Mouse (Mus musculus): Measurements from ENCODE around the gene Gm20388. TPM values are rescaled to one million over a fixed set of nuclear protein-coding genes. Genes with fewer than 3 reads are reported as not detected.

Gene Gm20388
- polyA plus RNA-seq, 1 experiment: not detected

GRCm38 (mm10) chr8:120376847-120377802 is 466.5 kb downstream of the Gm20388 start:
- WGBS: 79% methylated on average over 22 of the region's 22 CpGs
- no peak overlapping the region for H3K4me3 ChIP-seq (ENCODE audit: insufficient read depth, low read depth, low read length)
- TF ChIP-seq POLR2A (IDR thresholded peaks at IDR 0.05; ENCODE audit: insufficient read depth, low read depth, low read length): no peak
- TF ChIP-seq CTCF (IDR thresholded peaks at IDR 0.05; ENCODE audit: insufficient read depth, low read depth, low read length): no peak
- no peak overlapping the region for H3K27ac ChIP-seq (ENCODE audit: insufficient read depth, low read depth, low read length)
- peaks cover 41% of the 10 kb centered on the region for H3K4me1 ChIP-seq (ENCODE audit: control insufficient read depth, insufficient read depth, low read length)

- 86% methylated on average over 7 of the region's 7 CpGs for WGBS
- Histone ChIP-seq H3K4me1 (ENCODE audit: control insufficient read depth, insufficient read depth, low read length) (peaks cover 48% of the 10 kb centered on the region), H3K4me3 (ENCODE audit: insufficient read depth, low read depth, low read length) (no peak overlapping the region), H3K27ac (ENCODE audit: insufficient read depth, low read depth, low read length) (no peak overlapping the region)
- TF ChIP-seq POLR2A (IDR thresholded peaks at IDR 0.05; ENCODE audit: insufficient read depth, low read depth, low read length) (no peak), CTCF (IDR thresholded peaks at IDR 0.05; ENCODE audit: insufficient read depth, low read depth, low read length) (no peak)
These were observed 467.2 kb downstream of the Gm20388 start for GRCm38 (mm10) chr8:120377803-120378189.

GRCm38 (mm10) chr8:120378306-120378705 is 467.7 kb downstream of the Gm20388 start:
- peaks cover 53% of the 10 kb centered on the region for H3K4me1 ChIP-seq (ENCODE audit: control insufficient read depth, insufficient read depth, low read length)
- H3K4me3 ChIP-seq (ENCODE audit: insufficient read depth, low read depth, low read length): no peak overlapping the region
- no peak overlapping the region for H3K27ac ChIP-seq (ENCODE audit: insufficient read depth, low read depth, low read length)
- TF ChIP-seq POLR2A (IDR thresholded peaks at IDR 0.05; ENCODE audit: insufficient read depth, low read depth, low read length) (no peak), CTCF (IDR thresholded peaks at IDR 0.05; ENCODE audit: insufficient read depth, low read depth, low read length) (no peak)
- WGBS: 63% methylated on average over 16 of the region's 16 CpGs

GRCm38 (mm10) chr8:120379015-120379414 is 468.4 kb downstream of the Gm20388 start:
- no peak overlapping the region for H3K27ac ChIP-seq (ENCODE audit: insufficient read depth, low read depth, low read length)
- no peak for TF ChIP-seq CTCF (IDR thresholded peaks at IDR 0.05; ENCODE audit: insufficient read depth, low read depth, low read length)
- no peak for TF ChIP-seq POLR2A (IDR thresholded peaks at IDR 0.05; ENCODE audit: insufficient read depth, low read depth, low read length)
- peaks cover 57% of the 10 kb centered on the region for H3K4me1 ChIP-seq (ENCODE audit: control insufficient read depth, insufficient read depth, low read length)
- WGBS: 91% methylated on average over 3 of the region's 3 CpGs
- no peak overlapping the region for H3K4me3 ChIP-seq (ENCODE audit: insufficient read depth, low read depth, low read length)

GRCm38 (mm10) chr8:120381865-120382264 is 471.2 kb downstream of the Gm20388 start:
- Histone ChIP-seq H3K4me3 (ENCODE audit: insufficient read depth, low read depth, low read length) (no peak overlapping the region), H3K4me1 (ENCODE audit: control insufficient read depth, insufficient read depth, low read length) (peaks cover 47% of the 10 kb centered on the region), H3K27ac (ENCODE audit: insufficient read depth, low read depth, low read length) (peak overlapping the region; percentile 83)
- TF ChIP-seq POLR2A (IDR thresholded peaks at IDR 0.05; ENCODE audit: insufficient read depth, low read depth, low read length): no peak
- no peak for TF ChIP-seq CTCF (IDR thresholded peaks at IDR 0.05; ENCODE audit: insufficient read depth, low read depth, low read length)
- 56% methylated on average over 4 of the region's 4 CpGs for WGBS

- 24% methylated on average over 19 of the region's 19 CpGs for WGBS
- Histone ChIP-seq H3K27ac (ENCODE audit: insufficient read depth, low read depth, low read length) (peak overlapping the region; percentile 83), H3K4me1 (ENCODE audit: control insufficient read depth, insufficient read depth, low read length) (peaks cover 41% of the 10 kb centered on the region), H3K4me3 (ENCODE audit: insufficient read depth, low read depth, low read length) (no peak overlapping the region)
- TF ChIP-seq POLR2A (IDR thresholded peaks at IDR 0.05; ENCODE audit: insufficient read depth, low read depth, low read length) (no peak), CTCF (IDR thresholded peaks at IDR 0.05; ENCODE audit: insufficient read depth, low read depth, low read length) (no peak)
These were observed 472.0 kb downstream of the Gm20388 start for GRCm38 (mm10) chr8:120382436-120383203.

GRCm38 (mm10) chr8:120383204-120383560 is 472.5 kb downstream of the Gm20388 start:
- WGBS: 59% methylated on average over 6 of the region's 6 CpGs
- Histone ChIP-seq H3K4me1 (ENCODE audit: control insufficient read depth, insufficient read depth, low read length) (peaks cover 44% of the 10 kb centered on the region), H3K27ac (ENCODE audit: insufficient read depth, low read depth, low read length) (peak overlapping the region; percentile 68), H3K4me3 (ENCODE audit: insufficient read depth, low read depth, low read length) (no peak overlapping the region)
- no peak for TF ChIP-seq POLR2A (IDR thresholded peaks at IDR 0.05; ENCODE audit: insufficient read depth, low read depth, low read length)
- TF ChIP-seq CTCF (IDR thresholded peaks at IDR 0.05; ENCODE audit: insufficient read depth, low read depth, low read length): no peak

- peak overlapping the region; percentile 68 for H3K27ac ChIP-seq (ENCODE audit: insufficient read depth, low read depth, low read length)
- H3K4me3 ChIP-seq (ENCODE audit: insufficient read depth, low read depth, low read length): no peak overlapping the region
- WGBS: 60% methylated on average over 6 of the region's 6 CpGs
- H3K4me1 ChIP-seq (ENCODE audit: control insufficient read depth, insufficient read depth, low read length): peaks cover 41% of the 10 kb centered on the region
- TF ChIP-seq CTCF (IDR thresholded peaks at IDR 0.05; ENCODE audit: insufficient read depth, low read depth, low read length) (no peak), POLR2A (IDR thresholded peaks at IDR 0.05; ENCODE audit: insufficient read depth, low read depth, low read length) (no peak)
These were observed 473.1 kb downstream of the Gm20388 start for GRCm38 (mm10) chr8:120383713-120384112.

- H3K4me3 ChIP-seq (ENCODE audit: insufficient read depth, low read depth, low read length): no peak overlapping the region
- TF ChIP-seq CTCF (IDR thresholded peaks at IDR 0.05; ENCODE audit: insufficient read depth, low read depth, low read length) (no peak; the same call in 1 of the 2 replicates), POLR2A (IDR thresholded peaks at IDR 0.05; ENCODE audit: insufficient read depth, low read depth, low read length) (no peak)
- peaks cover 41% of the 10 kb centered on the region for H3K4me1 ChIP-seq (ENCODE audit: control insufficient read depth, insufficient read depth, low read length)
- no peak overlapping the region for H3K27ac ChIP-seq (ENCODE audit: insufficient read depth, low read depth, low read length)
These were observed 474.1 kb downstream of the Gm20388 start for GRCm38 (mm10) chr8:120384745-120385144.

All from olfactory bulb, adult 2 months (tissue).